Mouse (Mus musculus): ENCODE measurements around the gene Smyd2.

- TF ChIP-seq POLR2A (IDR thresholded peaks at IDR 0.05; ENCODE audit: insufficient read depth, low read depth, low read length): no peak
- TF ChIP-seq CTCF (IDR thresholded peaks at IDR 0.05; ENCODE audit: insufficient read depth, low read depth, low read length): no peak
Measured at GRCm38 (mm10) chr1:189946126-189946525, 24.0 kb upstream of the Smyd2 start.
